Mouse (Mus musculus): Measurements from ENCODE around the gene Gdf1.

Gdf1 gene

GRCm38 (mm10) chr8:70329124-70329834 lies at the start of gene Gdf1:
Gene Gdf1, plus strand, starts transcription at chr8:70329817.
- DNase-seq, result no peak

- DNase-seq, result no peak
Observed at GRCm38 (mm10) chr8:70281001-70281400, 48.6 kb upstream of the Gdf1 start.

- peak; percentile 92 for DNase-seq
Observed at GRCm38 (mm10) chr8:70282603-70283135, 46.9 kb upstream of the Gdf1 start, which contains the start of gene Homer3. Gene Homer3, plus strand, starts transcription at chr8:70282827.

GRCm38 (mm10) chr8:70283136-70284077 lies 46.2 kb upstream of the Gdf1 start:
- no peak for DNase-seq

GRCm38 (mm10) chr8:70284421-70284820 lies 45.2 kb upstream of the Gdf1 start:
- no peak for DNase-seq

- DNase-seq, result no peak
Observed at GRCm38 (mm10) chr8:70285304-70285703, 44.3 kb upstream of the Gdf1 start.

- DNase-seq, result no peak
Observed at GRCm38 (mm10) chr8:70286737-70287136, 42.9 kb upstream of the Gdf1 start.

GRCm38 (mm10) chr8:70293988-70294405 lies 35.6 kb upstream of the Gdf1 start:
- DNase-seq, result no peak

GRCm38 (mm10) chr8:70300881-70301280 lies 28.7 kb upstream of the Gdf1 start:
- no peak for DNase-seq

GRCm38 (mm10) chr8:70302358-70302890 lies 27.2 kb upstream of the Gdf1 start, which contains the start of the genes Ddx49 and Cope:
Gene Ddx49, minus strand, starts transcription at chr8:70302489.
Gene Cope, plus strand, starts transcription at chr8:70302518.
- DNase-seq, result peak; percentile 96

GRCm38 (mm10) chr8:70302901-70303300 lies 26.7 kb upstream of the Gdf1 start:
- DNase-seq, result no peak

GRCm38 (mm10) chr8:70309311-70309710 lies 20.3 kb upstream of the Gdf1 start:
- peak; percentile 39 for DNase-seq

- DNase-seq, result no peak
Observed at GRCm38 (mm10) chr8:70313399-70313798, 16.2 kb upstream of the Gdf1 start.

- DNase-seq, result no peak
Observed at GRCm38 (mm10) chr8:70315624-70316510, 13.8 kb upstream of the Gdf1 start, which contains the start of gene Cers1. Gene Cers1, plus strand, starts transcription at chr8:70315775.

- DNase-seq, result no peak
Observed at GRCm38 (mm10) chr8:70316511-70317504, 12.8 kb upstream of the Gdf1 start.

GRCm38 (mm10) chr8:70317872-70318271 lies 11.7 kb upstream of the Gdf1 start:
- no peak for DNase-seq

- no peak for DNase-seq
Observed at GRCm38 (mm10) chr8:70323716-70324115, 5.9 kb upstream of the Gdf1 start.

GRCm38 (mm10) chr8:70327512-70327911 lies 2.1 kb upstream of the Gdf1 start:
- DNase-seq, result no peak

- DNase-seq, result no peak
Observed at GRCm38 (mm10) chr8:70329835-70330740, 471 bp downstream of the Gdf1 start.

Data from kidney, adult 9 months (tissue).